Mouse (Mus musculus): ENCODE measurements around the gene Gm9732.
"Not testable (repeated sequence)": the region's sequence is repeated elsewhere in the genome, so short reads cannot be mapped to it uniquely, and the experiment has no call there.

GRCm38 (mm10) chr14:43319516-43319915 is 44.7 kb downstream of the Gm9732 start:
- not testable (repeated sequence) for TF ChIP-seq CTCF (conservative IDR thresholded peaks at IDR 0.05; ENCODE audit: insufficient read depth, insufficient read length, low read depth, low read length); POLR2A (IDR thresholded peaks at IDR 0.05; ENCODE audit: low read depth, low read length)
